Mouse (Mus musculus) ovary, adult 2 months (tissue): ENCODE results near the gene Gm20825. TPM values are rescaled to one million over a fixed set of nuclear protein-coding genes. Genes with fewer than 3 reads are reported as not detected.

ENCODE experiments used
- polyA plus RNA-seq: library from polyadenylated mRNA; depleted of rRNA; stranded (reverse); fragments of >200 nt; gene quantifications from 2 replicates; pipeline ENCODE4 v1.2.3, GENCODE M21; 2012; rRNA removed

The Gm20825 gene
- polyA plus RNA-seq: not detected in 2 replicates

DNA sequence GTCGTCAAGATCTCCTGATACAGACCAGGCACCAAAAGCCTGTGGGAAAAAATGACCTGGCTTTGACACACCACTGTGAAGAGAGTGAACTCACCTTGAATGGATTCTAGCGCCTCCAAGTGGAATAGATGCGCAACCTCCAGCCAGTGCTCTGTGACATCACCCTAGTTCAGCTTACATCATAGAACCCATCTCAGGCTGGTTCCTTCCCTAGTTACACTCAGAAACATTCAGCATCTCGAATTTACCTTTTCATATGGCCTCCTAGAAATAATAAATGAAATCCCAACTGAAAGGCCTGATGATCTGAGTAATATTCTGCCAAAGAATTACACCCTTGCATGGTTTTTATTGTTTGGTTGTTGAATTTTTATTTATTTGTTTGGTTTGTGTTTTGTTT is at the start of gene Gm20825:
Gene Gm20825, minus strand, starts transcription at position 101 of the 400 bp plus-strand sequence.

Other genes with a start within 250 kb of the Gm20825 start
- gene Gm29049, start 74.3 kb downstream of the Gm20825 start, polyA plus RNA-seq: not detected in 2 replicates
- not detected in 2 replicates for gene Gm20824, start 186.4 kb upstream of the Gm20825 start, polyA plus RNA-seq